Mouse (Mus musculus): ENCODE results near the gene L3mbtl4. TPM values are rescaled to one million over a fixed set of nuclear protein-coding genes. Genes with fewer than 3 reads are reported as not detected.

Gene L3mbtl4
- polyA plus RNA-seq, 1 experiment from 2014 or later: not detected

- Histone ChIP-seq H3K9ac (no peak overlapping the region), H3K36me3 (no peaks in the 10 kb centered on the region), H3K4me3 (no peak overlapping the region), H3K4me1 (replicated peaks) (no peaks in the 10 kb centered on the region), H3K9me3 (replicated peaks) (no peaks in the 10 kb centered on the region), H3K27me3 (no peaks in the 10 kb centered on the region), H3K27ac (no peak overlapping the region), H3K4me2 (no peak overlapping the region)
- 85% methylated on average over 6 of the region's 6 CpGs for WGBS
- no peak for ATAC-seq (replicated peaks; ENCODE audit: insufficient number of reproducible peaks, insufficient read depth, low FRiP score, low read depth)
These were observed 298.2 kb downstream of the L3mbtl4 start for GRCm38 (mm10) chr17:68571806-68572205.

GRCm38 (mm10) chr17:68585195-68585594 lies 311.6 kb downstream of the L3mbtl4 start:
- Histone ChIP-seq H3K27me3 (no peaks in the 10 kb centered on the region), H3K4me2 (no peak overlapping the region), H3K9ac (no peak overlapping the region), H3K36me3 (no peaks in the 10 kb centered on the region), H3K4me1 (replicated peaks) (no peaks in the 10 kb centered on the region), H3K9me3 (replicated peaks) (no peaks in the 10 kb centered on the region), H3K4me3 (no peak overlapping the region), H3K27ac (no peak overlapping the region)
- ATAC-seq (replicated peaks; ENCODE audit: insufficient number of reproducible peaks, insufficient read depth, low FRiP score, low read depth): no peak
- 70% methylated on average over 3 of the region's 3 CpGs for WGBS

DNA sequence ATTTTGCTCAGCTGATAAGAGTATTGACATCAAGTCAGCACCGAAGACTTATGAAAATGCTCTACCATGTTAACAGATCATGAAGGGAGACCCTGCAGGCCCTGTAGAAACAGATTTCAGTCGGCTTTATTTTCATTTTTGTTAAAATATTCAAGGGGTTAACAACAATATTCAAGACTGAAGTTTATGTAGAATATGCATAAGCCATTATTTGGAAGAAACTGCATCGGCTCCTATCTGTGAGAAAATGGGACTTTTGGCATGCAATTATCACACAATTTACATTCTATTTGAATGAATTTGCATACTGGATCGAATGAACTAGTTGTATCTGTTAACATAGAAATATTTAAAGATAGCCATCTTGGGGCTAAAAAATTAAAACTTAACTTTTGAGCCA lies 318.0 kb downstream of the L3mbtl4 start:
- H3K36me3 ChIP-seq: no peaks in the 10 kb centered on the region
- H3K27ac ChIP-seq: no peak overlapping the region
- no peaks in the 10 kb centered on the region for H3K9me3 ChIP-seq (replicated peaks)
- no peak overlapping the region for H3K4me2 ChIP-seq
- no peaks in the 10 kb centered on the region for H3K4me1 ChIP-seq (replicated peaks)
- WGBS: 63% methylated on average over 4 of the region's 4 CpGs
- H3K27me3 ChIP-seq: no peaks in the 10 kb centered on the region
- no peak for ATAC-seq (replicated peaks; ENCODE audit: insufficient number of reproducible peaks, insufficient read depth, low FRiP score, low read depth)
- no peak overlapping the region for H3K4me3 ChIP-seq
- H3K9ac ChIP-seq: no peak overlapping the region

- H3K27ac ChIP-seq: no peak overlapping the region
- no peak overlapping the region for H3K4me3 ChIP-seq
- H3K9ac ChIP-seq: no peak overlapping the region
- ATAC-seq (replicated peaks; ENCODE audit: insufficient number of reproducible peaks, insufficient read depth, low FRiP score, low read depth): no peak
- H3K36me3 ChIP-seq: no peaks in the 10 kb centered on the region
- H3K4me1 ChIP-seq (replicated peaks): no peaks in the 10 kb centered on the region
- no peak overlapping the region for H3K4me2 ChIP-seq
- WGBS: 63% methylated on average over 4 of the region's 4 CpGs
- H3K9me3 ChIP-seq (replicated peaks): no peaks in the 10 kb centered on the region
- H3K27me3 ChIP-seq: no peaks in the 10 kb centered on the region
These were observed 329.1 kb downstream of the L3mbtl4 start for GRCm38 (mm10) chr17:68602744-68603143.

DNA sequence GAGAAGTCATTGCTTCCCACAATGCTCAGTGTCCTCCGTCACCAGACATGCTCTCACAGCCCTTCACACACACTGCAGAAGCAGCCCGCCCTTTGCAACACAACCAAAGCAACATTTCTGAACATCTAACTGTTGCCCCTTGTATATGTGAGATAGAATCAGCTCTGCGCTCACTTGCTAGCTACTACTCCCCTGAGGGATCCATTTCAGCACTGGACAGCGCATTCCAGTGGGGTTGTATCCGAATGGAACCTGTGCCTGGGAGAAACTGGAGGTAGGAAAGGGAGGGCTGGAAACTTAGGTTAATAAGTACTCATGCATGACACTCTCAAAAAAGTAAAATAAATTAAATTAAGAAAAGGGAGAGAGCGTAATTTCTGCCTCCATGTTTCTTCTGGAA lies 334.1 kb downstream of the L3mbtl4 start:
- Histone ChIP-seq H3K4me3 (no peak overlapping the region), H3K4me2 (no peak overlapping the region), H3K9me3 (replicated peaks) (no peaks in the 10 kb centered on the region), H3K27me3 (no peaks in the 10 kb centered on the region), H3K27ac (no peak overlapping the region), H3K4me1 (replicated peaks) (no peaks in the 10 kb centered on the region), H3K36me3 (no peaks in the 10 kb centered on the region), H3K9ac (no peak overlapping the region)
- 44% methylated on average over 6 of the region's 6 CpGs for WGBS
- ATAC-seq (replicated peaks; ENCODE audit: insufficient number of reproducible peaks, insufficient read depth, low FRiP score, low read depth): no peak

DNA sequence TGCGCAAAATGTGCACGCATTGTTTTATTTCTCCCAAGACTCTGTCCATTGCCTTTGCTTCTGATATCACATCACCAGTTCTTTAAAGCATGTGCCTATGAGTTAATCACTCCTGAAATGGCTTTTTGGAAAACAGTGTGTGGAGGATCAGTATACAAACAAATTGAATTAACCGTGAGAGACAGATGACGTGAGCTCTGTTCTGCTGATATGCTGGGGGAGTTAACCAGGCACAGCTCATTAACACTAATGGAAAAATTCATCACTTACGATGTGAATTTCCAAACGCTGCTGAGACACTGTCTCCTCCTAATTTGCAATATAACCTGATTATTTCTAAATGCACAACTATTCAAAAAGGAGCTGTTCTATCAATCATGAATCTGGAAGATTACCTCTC lies 337.6 kb downstream of the L3mbtl4 start:
- H3K9me3 ChIP-seq (replicated peaks): no peaks in the 10 kb centered on the region
- no peaks in the 10 kb centered on the region for H3K27me3 ChIP-seq
- H3K4me2 ChIP-seq: no peak overlapping the region
- H3K4me1 ChIP-seq (replicated peaks): no peaks in the 10 kb centered on the region
- H3K36me3 ChIP-seq: no peaks in the 10 kb centered on the region
- H3K9ac ChIP-seq: no peak overlapping the region
- no peak for ATAC-seq (replicated peaks; ENCODE audit: insufficient number of reproducible peaks, insufficient read depth, low FRiP score, low read depth)
- WGBS: 77% methylated on average over 6 of the region's 6 CpGs
- H3K4me3 ChIP-seq: no peak overlapping the region
- no peak overlapping the region for H3K27ac ChIP-seq

DNA sequence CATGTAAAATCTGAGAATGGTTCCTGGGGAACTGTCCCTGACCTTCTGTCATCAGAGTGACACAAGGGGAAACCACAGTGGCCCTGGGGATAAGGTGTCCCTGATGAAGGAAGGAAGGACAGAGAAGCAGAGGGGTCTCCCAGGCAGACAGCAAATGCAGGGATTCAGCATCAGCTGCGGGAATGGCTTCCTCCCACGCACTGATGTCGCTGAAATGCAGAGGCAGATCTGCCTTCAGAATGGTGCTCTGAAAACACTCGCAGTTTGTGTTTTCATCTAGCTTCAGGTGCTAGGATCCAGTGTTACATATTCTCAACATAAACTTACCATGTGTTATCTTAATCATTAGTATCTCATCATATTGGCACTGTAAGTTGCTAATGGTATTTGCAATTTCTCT lies 351.7 kb downstream of the L3mbtl4 start:
- WGBS: 64% methylated on average over 4 of the region's 4 CpGs
- Histone ChIP-seq H3K27me3 (no peaks in the 10 kb centered on the region), H3K4me1 (replicated peaks) (no peaks in the 10 kb centered on the region), H3K4me3 (no peak overlapping the region), H3K4me2 (no peak overlapping the region), H3K9ac (no peak overlapping the region), H3K27ac (no peak overlapping the region), H3K9me3 (replicated peaks) (no peaks in the 10 kb centered on the region), H3K36me3 (no peaks in the 10 kb centered on the region)
- ATAC-seq (replicated peaks; ENCODE audit: insufficient number of reproducible peaks, insufficient read depth, low FRiP score, low read depth): no peak

DNA sequence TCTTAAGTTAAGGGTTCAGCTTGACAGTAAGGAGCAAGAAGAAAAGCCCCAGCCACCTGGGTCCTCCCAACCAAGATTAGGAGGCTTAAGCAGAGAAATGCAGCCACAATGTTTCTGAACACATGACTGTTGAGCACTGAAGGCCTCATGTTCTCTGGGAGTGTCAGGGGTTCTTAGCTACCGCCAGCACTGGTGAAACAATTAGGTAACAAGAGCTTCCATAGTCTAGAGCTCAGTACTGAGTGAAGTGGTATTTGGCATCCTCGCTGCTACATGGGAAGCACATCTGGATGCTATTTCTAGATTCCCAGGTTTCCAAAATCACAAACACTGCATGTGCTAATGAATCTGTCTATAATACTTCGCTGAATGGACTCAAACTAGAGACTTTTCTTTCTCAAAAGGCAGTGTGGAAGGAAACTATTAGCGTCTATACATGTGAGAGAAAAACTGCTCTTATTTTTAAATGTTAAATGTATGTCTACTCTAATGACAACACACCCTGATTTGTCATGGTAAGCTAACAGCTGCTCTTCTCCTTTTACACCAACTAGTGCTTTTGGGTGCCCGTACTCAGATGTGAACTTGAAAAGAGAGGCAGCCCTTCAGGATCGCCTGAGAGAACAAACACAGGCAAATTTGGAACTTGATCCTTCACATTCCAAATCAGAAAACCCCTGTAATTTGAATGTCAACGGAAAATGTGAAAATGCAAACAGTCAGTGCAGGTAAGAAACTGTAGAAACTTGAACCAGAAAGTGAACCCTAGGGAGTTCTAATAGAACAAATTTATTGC lies 356.2 kb downstream of the L3mbtl4 start:
- no peaks in the 10 kb centered on the region for H3K9me3 ChIP-seq (replicated peaks)
- H3K4me1 ChIP-seq (replicated peaks): no peaks in the 10 kb centered on the region
- no peak overlapping the region for H3K27ac ChIP-seq
- no peak for ATAC-seq (replicated peaks; ENCODE audit: insufficient number of reproducible peaks, insufficient read depth, low FRiP score, low read depth)
- H3K4me2 ChIP-seq: no peak overlapping the region
- WGBS: 68% methylated on average over 7 of the region's 7 CpGs
- H3K27me3 ChIP-seq: no peaks in the 10 kb centered on the region
- no peaks in the 10 kb centered on the region for H3K36me3 ChIP-seq
- H3K4me3 ChIP-seq: no peak overlapping the region
- H3K9ac ChIP-seq: no peak overlapping the region

DNA sequence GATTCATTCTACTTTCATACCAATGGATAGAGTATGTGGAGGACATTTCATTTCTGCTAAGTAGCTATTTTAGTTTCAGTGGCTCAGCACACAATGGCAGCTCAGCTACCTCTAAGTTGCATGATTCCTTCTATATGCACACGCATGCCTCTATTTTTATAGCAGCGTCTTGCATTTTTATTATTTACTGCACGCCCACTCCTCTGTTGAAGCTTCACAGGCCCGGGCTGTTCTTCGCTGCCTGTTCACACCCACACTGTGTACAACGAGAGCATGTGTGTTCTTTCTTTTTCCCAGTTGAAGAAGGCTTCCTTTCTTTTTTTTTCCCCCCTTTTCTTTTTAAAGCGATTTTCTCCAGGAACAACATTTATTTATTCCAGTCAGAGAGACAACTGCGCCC lies 357.8 kb downstream of the L3mbtl4 start:
- WGBS: 79% methylated on average over 8 of the region's 8 CpGs
- Histone ChIP-seq H3K27ac (no peak overlapping the region), H3K4me2 (no peak overlapping the region), H3K9ac (no peak overlapping the region), H3K9me3 (replicated peaks) (no peaks in the 10 kb centered on the region), H3K27me3 (no peaks in the 10 kb centered on the region), H3K36me3 (no peaks in the 10 kb centered on the region), H3K4me1 (replicated peaks) (no peaks in the 10 kb centered on the region), H3K4me3 (no peak overlapping the region)
- ATAC-seq (replicated peaks; ENCODE audit: insufficient number of reproducible peaks, insufficient read depth, low FRiP score, low read depth): no peak

- no peaks in the 10 kb centered on the region for H3K4me1 ChIP-seq (replicated peaks)
- no peak for ATAC-seq (replicated peaks; ENCODE audit: insufficient number of reproducible peaks, insufficient read depth, low FRiP score, low read depth)
These were observed 366.6 kb downstream of the L3mbtl4 start for GRCm38 (mm10) chr17:68640187-68640586.

GRCm38 (mm10) chr17:68642521-68643088 lies 369.0 kb downstream of the L3mbtl4 start:
- H3K4me1 ChIP-seq (replicated peaks): no peaks in the 10 kb centered on the region
- H3K9ac ChIP-seq: no peak overlapping the region
- H3K27me3 ChIP-seq: no peaks in the 10 kb centered on the region
- no peak for ATAC-seq (replicated peaks; ENCODE audit: insufficient number of reproducible peaks, insufficient read depth, low FRiP score, low read depth)
- 63% methylated on average over 5 of the region's 5 CpGs for WGBS
- no peaks in the 10 kb centered on the region for H3K9me3 ChIP-seq (replicated peaks)
- H3K27ac ChIP-seq: no peak overlapping the region
- no peaks in the 10 kb centered on the region for H3K36me3 ChIP-seq
- no peak overlapping the region for H3K4me3 ChIP-seq
- H3K4me2 ChIP-seq: no peak overlapping the region

More at GRCm38 (mm10) chr17:68640187-68640586, 366.6 kb downstream of the L3mbtl4 start:
- no peak overlapping the region for H3K4me2 ChIP-seq
- no peak overlapping the region for H3K27ac ChIP-seq
- no peak overlapping the region for H3K9ac ChIP-seq
- no peaks in the 10 kb centered on the region for H3K9me3 ChIP-seq (replicated peaks)
- no peak overlapping the region for H3K4me3 ChIP-seq
- H3K27me3 ChIP-seq: no peaks in the 10 kb centered on the region
- H3K36me3 ChIP-seq: no peaks in the 10 kb centered on the region
- WGBS: 72% methylated on average over 6 of the region's 6 CpGs

GRCm38 (mm10) chr17:68666528-68666927 lies 392.9 kb downstream of the L3mbtl4 start:
- H3K4me2 ChIP-seq: no peak overlapping the region
- H3K4me3 ChIP-seq: no peak overlapping the region
- H3K9ac ChIP-seq: no peak overlapping the region
- H3K36me3 ChIP-seq: no peaks in the 10 kb centered on the region
- ATAC-seq (replicated peaks; ENCODE audit: insufficient number of reproducible peaks, insufficient read depth, low FRiP score, low read depth): no peak
- WGBS: 41% methylated on average over 1 of the region's 1 CpGs
- H3K9me3 ChIP-seq (replicated peaks): no peaks in the 10 kb centered on the region
- no peak overlapping the region for H3K27ac ChIP-seq
- no peaks in the 10 kb centered on the region for H3K4me1 ChIP-seq (replicated peaks)
- no peaks in the 10 kb centered on the region for H3K27me3 ChIP-seq

Data from heart, embryonic 15.5 days (tissue).